Mouse (Mus musculus) heart, postnatal 14 days (tissue): ENCODE data around the gene Lrrc61. TPM values are rescaled to one million over a fixed set of nuclear protein-coding genes. Genes with fewer than 3 reads are reported as not detected.
"Not testable (repeated sequence)": the region's sequence is repeated elsewhere in the genome, so short reads cannot be mapped to it uniquely, and the experiment has no call there.

ENCODE experiments used
- DNase-seq, 2 experiments: peaks; one replicate each; pipeline ENCODE4 v3.0.0; 2021 to 2022
- intact Hi-C: fragments of 180-260 bp; cut with DNase I; formaldehyde crosslinking; loops from one replicate; pipeline ENCODE4 v1.15.1; 2025
- long read RNA-seq, 2 experiments: library from polyadenylated mRNA; stranded (forward); transcript quantifications; one replicate each; pipeline ENCODE4 v2.0.0; 2021
- total RNA-seq, 2 experiments: library from RNA; stranded (reverse); gene quantifications; 2 replicates each; pipeline ENCODE4 v1.2.3; 2021

Gene Lrrc61
- 10 to 100 TPM; 12.9 to 14.5 TPM for total RNA-seq
- long read RNA-seq, experiment 1, transcript Lrrc61-202 (3 exons, 2,913 nt): major isoform, 5 of 16 reads
- long read RNA-seq, experiment 1, partial matches to known transcripts: 0 of 16 reads
- long read RNA-seq, experiment 1, other reads (novel, unspliced or antisense): 9 of 16 reads
- long read RNA-seq, experiment 2, transcript Lrrc61-202 (3 exons, 2,913 nt): major isoform, 8 of 30 reads
- long read RNA-seq, experiment 2, partial matches to known transcripts: 0 of 30 reads
- long read RNA-seq, experiment 2, other reads (novel, unspliced or antisense): 17 of 30 reads

DNA sequence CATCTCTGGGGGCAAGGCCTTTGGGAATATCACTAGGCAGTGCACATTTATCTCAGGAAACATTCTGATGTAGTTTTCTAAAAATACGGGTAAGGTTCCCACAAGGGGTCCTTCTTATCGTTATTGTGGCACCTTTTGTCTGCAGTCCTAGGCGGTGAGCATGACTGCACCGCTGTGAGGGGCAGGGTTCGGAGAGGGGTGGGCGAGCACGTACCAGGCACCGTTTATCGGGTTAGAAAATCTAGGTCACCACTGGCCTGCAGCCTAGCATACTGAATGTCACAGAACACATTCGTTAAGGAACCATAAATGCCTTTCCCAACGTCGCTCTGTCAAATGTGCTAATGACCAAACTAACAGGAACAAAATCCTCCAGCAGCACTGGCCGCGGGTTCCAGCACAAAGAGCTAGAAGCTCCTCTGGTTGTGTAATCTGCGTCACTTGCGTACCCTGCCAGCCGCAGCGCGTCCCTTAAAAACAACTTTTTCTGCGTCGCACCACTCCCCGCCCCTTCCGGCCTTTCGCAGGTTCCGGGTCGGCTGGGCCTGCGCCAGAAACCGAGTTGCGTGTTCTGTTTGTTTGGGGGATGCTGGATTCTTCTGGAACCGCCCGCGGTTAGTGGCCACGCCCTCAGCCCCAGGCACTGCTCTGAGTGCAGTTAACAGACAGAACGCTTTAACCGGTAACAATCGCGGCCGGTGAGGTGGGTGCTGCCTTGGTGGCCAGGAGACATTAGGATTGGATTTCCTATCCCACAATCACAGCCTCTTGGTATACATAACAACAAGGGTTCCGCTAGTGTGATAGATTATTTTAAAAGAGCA, at the start of gene Lrrc61:
Gene Lrrc61 (plus strand): TSS at position 517 of the 824 bp plus-strand sequence.
- DNase-seq: peak; percentile 99
- intact Hi-C loops: no loop called here

- no peak for DNase-seq
- intact Hi-C loops: no loop called here
These were observed 46.5 kb upstream of the Lrrc61 start for GRCm38 (mm10) chr6:48508087-48508486.

- intact Hi-C loops: no loop called here
- no peak for DNase-seq
These were observed 44.2 kb upstream of the Lrrc61 start for GRCm38 (mm10) chr6:48510426-48510825.

GRCm38 (mm10) chr6:48511861-48512260, 42.7 kb upstream of the Lrrc61 start:
- intact Hi-C loops: no loop called here
- no peak for DNase-seq

GRCm38 (mm10) chr6:48524882-48525281, 29.7 kb upstream of the Lrrc61 start:
- intact Hi-C loops, DNase-seq: not testable (repeated sequence)

DNA sequence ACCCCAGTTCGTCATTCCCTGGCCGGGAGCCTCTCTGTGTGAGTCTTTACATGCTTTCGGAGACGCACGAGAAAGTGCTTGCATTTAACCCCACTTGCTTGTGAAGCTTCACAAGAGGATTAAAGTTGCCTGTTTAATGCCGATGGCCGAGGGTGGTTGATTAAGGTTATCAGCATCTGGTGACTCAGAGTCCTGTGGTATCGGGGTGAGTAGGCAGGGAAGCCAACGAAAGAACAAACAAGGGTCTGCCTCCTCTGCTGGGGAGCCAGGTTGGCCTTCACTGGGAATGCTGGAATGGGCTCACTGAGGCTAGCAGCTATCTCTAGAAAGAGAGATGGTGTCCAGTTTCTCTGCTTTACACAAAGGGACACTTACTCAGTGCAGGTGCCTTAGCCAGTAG, 26.7 kb upstream of the Lrrc61 start:
- no peak for DNase-seq
- intact Hi-C loops: no loop called here

- no peak for DNase-seq
- intact Hi-C loops: no loop called here
These were observed 25.3 kb upstream of the Lrrc61 start for GRCm38 (mm10) chr6:48529261-48529660.

DNA sequence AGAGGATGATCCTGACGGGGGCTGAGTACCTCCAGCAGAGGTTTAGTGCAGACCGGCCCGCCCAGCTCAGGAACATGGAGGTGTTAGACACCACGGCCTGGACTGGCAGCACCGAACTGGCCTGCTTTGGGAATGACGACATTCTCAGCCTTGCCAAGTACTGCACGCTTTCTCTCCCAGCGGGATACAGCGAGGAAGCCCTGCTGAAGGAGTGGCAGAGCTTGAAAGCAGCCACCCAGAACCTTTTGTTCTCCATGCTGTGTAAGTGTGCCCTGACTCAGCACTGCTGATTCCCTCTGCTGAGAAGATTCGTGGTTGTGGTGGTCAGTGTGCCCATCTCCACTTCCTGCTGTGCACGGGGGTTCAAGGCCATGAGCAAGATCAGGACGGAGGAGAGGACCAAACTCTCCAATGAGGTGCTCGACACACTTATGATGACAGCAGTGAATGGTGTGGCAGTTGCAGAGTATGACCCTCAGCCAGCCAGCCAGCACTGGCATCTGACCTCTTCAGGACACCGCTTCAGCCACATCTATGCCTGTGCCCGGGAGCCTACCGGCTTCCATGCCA, 24.6 kb upstream of the Lrrc61 start:
- intact Hi-C loops: loop anchor here (10.0 kb wide), 1 partner anchor 355 kb away; no protein-coding TSS in a partner anchor
- DNase-seq: no peak

DNA sequence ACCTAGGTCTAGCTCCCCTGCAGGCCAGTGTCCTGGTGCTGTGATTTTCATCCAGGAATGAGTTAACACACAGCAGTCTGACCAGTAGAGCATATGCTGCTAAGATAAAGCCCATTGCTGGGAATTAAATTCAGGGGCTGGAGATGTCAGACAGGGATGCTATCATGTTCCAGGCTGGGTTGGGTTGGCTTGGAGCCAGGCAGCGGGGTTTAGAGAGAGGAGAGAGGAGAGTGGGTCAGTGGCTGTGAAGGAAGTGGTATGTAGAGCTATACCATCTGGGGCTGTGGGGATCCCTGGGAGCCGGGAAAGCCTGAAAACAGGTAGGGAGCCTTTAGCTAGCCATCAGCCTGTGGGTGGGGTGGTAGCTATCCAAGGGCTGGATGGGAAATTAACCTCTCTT, 23.7 kb upstream of the Lrrc61 start:
- intact Hi-C loops: loop anchor here (10.0 kb wide), 1 partner anchor 356 kb away; no protein-coding TSS in a partner anchor
- DNase-seq: no peak

DNA sequence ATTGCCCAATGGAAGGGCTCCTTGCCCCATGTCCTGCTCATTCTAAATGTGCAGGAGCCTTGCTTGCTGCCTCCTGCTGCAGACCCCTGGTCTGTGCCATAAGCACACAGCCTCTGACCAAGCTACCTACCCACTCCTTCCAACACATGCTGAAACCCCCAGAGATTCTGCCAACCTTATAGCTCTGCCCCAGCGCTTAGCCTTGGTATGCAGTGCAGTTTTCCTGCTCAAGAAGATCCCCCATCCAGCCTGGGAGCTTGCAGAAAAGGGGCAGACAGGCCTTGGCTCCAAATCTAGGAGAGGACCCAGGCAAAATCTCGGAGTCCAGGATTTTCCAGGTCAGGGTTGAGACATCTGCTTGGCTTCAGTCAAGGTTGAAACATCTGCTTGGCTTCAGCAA, 21.1 kb upstream of the Lrrc61 start:
- DNase-seq: no peak
- intact Hi-C loops: loop anchor here (10.0 kb wide), 1 partner anchor 359 kb away; no protein-coding TSS in a partner anchor

- no peak for DNase-seq
- intact Hi-C loops: loop anchor here (10.0 kb wide), 1 partner anchor 360 kb away; no protein-coding TSS in a partner anchor
These were observed 19.7 kb upstream of the Lrrc61 start for GRCm38 (mm10) chr6:48534913-48535312.

GRCm38 (mm10) chr6:48536091-48536490, 18.5 kb upstream of the Lrrc61 start:
- no peak for DNase-seq
- intact Hi-C loops: loop anchor here (10.0 kb wide), 1 partner anchor 361 kb away; no protein-coding TSS in a partner anchor

DNA sequence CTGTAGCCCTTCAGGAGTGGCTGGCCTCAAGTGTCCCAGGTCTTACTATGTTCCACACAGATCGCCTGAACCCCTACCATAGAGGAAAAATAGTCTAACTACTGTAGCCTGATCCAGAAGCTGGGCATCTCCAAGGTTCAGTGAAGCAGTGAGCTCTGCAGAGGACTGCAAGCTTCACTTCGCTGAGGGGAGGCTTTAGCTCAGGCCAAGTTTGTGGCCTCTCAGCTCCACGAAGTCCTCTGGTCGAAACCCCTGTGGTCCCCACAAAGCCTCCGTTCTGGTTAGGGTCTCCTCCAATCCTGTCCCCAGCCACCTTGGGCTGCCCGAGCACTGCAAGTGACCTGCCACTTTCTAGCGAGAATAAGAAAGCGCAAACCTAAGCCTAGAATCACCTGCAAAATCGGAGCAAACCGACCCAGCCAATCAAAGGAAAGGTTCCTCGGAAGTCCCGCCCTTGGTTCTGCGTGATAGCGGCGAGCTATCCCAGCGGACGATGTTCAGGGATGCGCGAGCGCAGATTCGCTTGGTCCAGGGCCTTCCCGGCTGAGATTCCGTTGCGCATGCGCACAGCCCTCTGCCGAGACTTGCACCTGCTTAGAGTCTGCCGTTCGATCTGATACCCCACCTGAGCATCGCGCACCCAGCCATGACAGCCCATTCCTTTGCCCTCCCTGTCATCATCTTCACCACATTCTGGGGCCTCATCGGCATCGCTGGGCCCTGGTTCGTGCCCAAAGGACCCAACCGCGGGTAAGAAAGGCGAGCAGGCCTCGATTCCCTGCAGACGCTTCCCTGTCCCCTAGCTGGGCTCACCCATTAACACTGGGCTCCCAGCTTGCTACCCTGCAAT, 17.3 kb upstream of the Lrrc61 start, which contains the start of gene Atp6v0e2:
Gene Atp6v0e2 (plus strand): TSS at position 511 of the 850 bp plus-strand sequence.
- peak; percentile 82 to 84 for DNase-seq
- intact Hi-C loops: loop anchor here (10.0 kb wide), 1 partner anchor 363 kb away; no protein-coding TSS in a partner anchor

GRCm38 (mm10) chr6:48538841-48539737, 15.5 kb upstream of the Lrrc61 start:
- intact Hi-C loops: loop anchor here (10.0 kb wide), 1 partner anchor 364 kb away; no protein-coding TSS in a partner anchor

DNA sequence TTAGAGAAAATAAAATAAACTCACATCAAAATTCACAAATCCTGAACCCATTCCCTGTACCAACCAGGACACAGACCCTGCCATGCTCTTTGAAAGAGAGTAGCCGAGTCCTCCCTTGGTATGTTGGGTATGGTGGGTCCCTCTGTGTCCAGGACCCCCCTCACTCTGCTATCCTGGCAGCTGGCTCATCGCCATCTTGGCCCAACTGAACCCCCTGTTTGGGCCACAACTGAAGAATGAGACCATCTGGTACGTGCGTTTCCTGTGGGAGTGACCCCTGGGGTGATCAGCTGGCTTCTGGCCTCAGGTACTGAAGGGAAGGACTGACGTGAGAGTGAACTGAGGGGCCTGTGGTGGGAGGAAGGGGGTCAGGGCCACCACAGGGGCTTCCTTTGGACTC, 14.7 kb upstream of the Lrrc61 start:
- DNase-seq: no peak

More at GRCm38 (mm10) chr6:48538841-48539737, 15.5 kb upstream of the Lrrc61 start:
- DNase-seq: peak; percentile 73 to 86

GRCm38 (mm10) chr6:48540721-48541120, 13.9 kb upstream of the Lrrc61 start:
- intact Hi-C loops: loop anchor here (5.0 kb wide), 1 partner anchor 232 kb away; the partner anchor contains the start of gene Gimap3
- no peak for DNase-seq

More for the DNA sequence above, 14.7 kb upstream of the Lrrc61 start:
- intact Hi-C loops: loop anchor here (5.0 to 10.0 kb wide), 2 partner anchors 232 to 365 kb away; partner anchors contain the start of gene Gimap3

GRCm38 (mm10) chr6:48541560-48542450, 12.8 kb upstream of the Lrrc61 start:
- intact Hi-C loops: loop anchor here (5.0 kb wide), 1 partner anchor 230 kb away; the partner anchor contains the start of gene Gimap3

More at GRCm38 (mm10) chr6:48541560-48542450, 12.8 kb upstream of the Lrrc61 start:
- DNase-seq: no peak
